Comparison of ENCODE assay signal across 14 mouse cellular contexts in the genomic region with DNA sequence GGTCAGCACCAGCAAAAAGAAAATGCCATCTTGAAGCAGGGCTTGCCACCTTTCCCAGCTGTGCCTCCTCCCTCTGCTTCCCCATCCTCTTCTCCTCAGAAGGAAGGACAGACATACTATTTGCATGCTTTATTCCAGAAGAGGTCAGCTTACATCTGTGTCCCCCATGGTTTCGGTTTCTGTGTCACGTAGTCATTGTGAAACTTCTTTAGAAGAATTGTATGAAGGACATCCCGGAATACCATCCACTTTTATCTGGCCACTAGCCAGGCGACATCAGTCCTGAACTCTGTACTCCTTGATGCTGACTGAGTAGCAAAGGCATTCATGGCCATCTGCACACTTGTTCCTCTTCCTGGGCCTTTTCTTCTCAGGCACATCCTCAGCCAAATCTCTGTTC. TPM values are rescaled to one million over a fixed set of nuclear protein-coding genes. Genes with fewer than 3 reads are reported as not detected.
DNase-seq lines count a peak whose midpoint lies in the region; ATAC-seq and TF ChIP-seq lines count a peak whose summit lies in the region.
"Had no signal": no experiment of that assay in that cellular context is flagged by ENCODE, and none has a peak within 500 bp of the region (broad histone marks: within the 10 kb centered on the region; RNA-seq: fewer than 3 reads in every experiment).

No protein-coding gene starts in this region.

- peak; percentile 79 for TF ChIP-seq EP300 in CH12.LX (IDR thresholded peaks at IDR 0.05; ENCODE audit: low read length)

- TF ChIP-seq RAD21 in CH12.LX (IDR thresholded peaks at IDR 0.05; ENCODE audit: low read depth, low read length), result no peak

- dilution Hi-C loops in CH12.LX (cut with MboI; ENCODE audit: extremely low pct_ligation_motif_present, extremely low pct_unique_long_range_greater_than_20kb, low sequenced_read_pairs), result no loop called here

- H3K9ac ChIP-seq in kidney, embryonic 16.5 days (replicated peaks; ENCODE audit: low read length), result no peak overlapping the region
- H3K9ac ChIP-seq in CH12.LX (ENCODE audit: insufficient read depth, low read depth), result 0 out of 2 replicates have a peak overlapping the region, but pooled peaks have one; percentile 6
- H3K9ac ChIP-seq: heart, embryonic 15.5 days; limb, embryonic 13.5 days had no signal

- 81% methylated on average over 4 of the region's 4 CpGs for WGBS in kidney, embryonic 16.5 days
- 88% methylated on average over 4 of the region's 4 CpGs for WGBS in thymus, adult 2 months

- no peaks in the 10 kb centered on the region for H3K9me3 ChIP-seq in kidney, embryonic 16.5 days (ENCODE audit: low read length)
- H3K9me3 ChIP-seq in CH12.LX (replicated peaks; ENCODE audit: low read length), result no peaks in the 10 kb centered on the region
- H3K9me3 ChIP-seq: heart, embryonic 15.5 days; limb, embryonic 13.5 days had no signal

- H3K4me1 ChIP-seq in kidney, embryonic 16.5 days (ENCODE audit: insufficient read depth, low read length), result no peaks in the 10 kb centered on the region
- H3K4me1 ChIP-seq in CH12.LX (ENCODE audit: control insufficient read depth in 1 of 2, insufficient read depth in 2 of 2), result peaks cover 6 to 28% of the 10 kb centered on the region in 2 experiments
- H3K4me1 ChIP-seq in thymus, adult 2 months (replicated peaks; ENCODE audit: control insufficient read depth, insufficient read depth, low read length), result no peaks in the 10 kb centered on the region
- H3K4me1 ChIP-seq: heart, embryonic 15.5 days; limb, embryonic 13.5 days had no signal

- H3K27me3 ChIP-seq in kidney, embryonic 16.5 days (ENCODE audit: insufficient read depth, low read length), result no peaks in the 10 kb centered on the region
- H3K27me3 ChIP-seq in CH12.LX (replicated peaks), result no peaks in the 10 kb centered on the region
- no peaks in the 10 kb centered on the region for H3K27me3 ChIP-seq in thymus, adult 2 months (ENCODE audit: control insufficient read depth, insufficient read depth, low read length)
- H3K27me3 ChIP-seq: heart, embryonic 15.5 days; limb, embryonic 13.5 days had no signal

- H3K27ac ChIP-seq in kidney, embryonic 16.5 days (ENCODE audit: low read length), result no peak overlapping the region
- H3K27ac ChIP-seq in CH12.LX (ENCODE audit: insufficient read depth, low read depth), result no peak overlapping the region
- H3K27ac ChIP-seq in thymus, adult 2 months (ENCODE audit: control insufficient read depth, insufficient read depth, low read length), result no peak overlapping the region
- H3K27ac ChIP-seq: heart, embryonic 15.5 days; hindbrain, postnatal 0 days; limb, embryonic 13.5 days; stomach, postnatal 0 days had no signal

- no peak for TF ChIP-seq CTCF in CH12.LX (conservative IDR thresholded peaks at IDR 0.05 in 1 of 2, IDR thresholded peaks at IDR 0.05 in 1 of 2; ENCODE audit: low read depth in 2 of 2, low read length in 2 of 2)
- TF ChIP-seq CTCF in thymus, adult 2 months (IDR thresholded peaks at IDR 0.05; ENCODE audit: borderline replicate concordance, control insufficient read depth, extremely low read depth, insufficient read depth, low read length, poor library complexity), result no peak

- DNase-seq in kidney, adult 11 months, result peak; percentile 13
- peak; percentile 24 for DNase-seq in CH12.LX (ENCODE audit: extremely low read depth)
- peak; percentile 12 for DNase-seq in adrenal gland, adult 8-10 months
- DNase-seq in kidney, postnatal 10 days, result peak; percentile 18
- no peak for DNase-seq in thymus, adult 2 months
- DNase-seq in frontal cortex, postnatal 25 days (ENCODE audit: low spot score in 2 of 2), result no peak
- DNase-seq: cerebellum, adult 8-10 months; embryo, embryonic 11 days had no signal

- no peaks in the 10 kb centered on the region for H3K79me2 ChIP-seq in CH12.LX (replicated peaks; ENCODE audit: control insufficient read depth, extremely low read depth, insufficient read depth, poor library complexity, severe bottlenecking)

- in situ Hi-C loops in CH12.LX (cut with MboI; ENCODE audit: low pct_ligation_motif_present, low pct_unique_long_range_greater_than_20kb, low sequenced_read_pairs), result loop anchor here (5.0 to 25.0 kb wide), 2 partner anchors 116 to 1276 kb away; no protein-coding TSS in a partner anchor

- H3K36me3 ChIP-seq in kidney, embryonic 16.5 days (ENCODE audit: insufficient read depth, low read length), result no peaks in the 10 kb centered on the region
- H3K36me3 ChIP-seq in CH12.LX (replicated peaks in 1 of 2; ENCODE audit: control insufficient read depth in 1 of 2, insufficient read depth in 1 of 2, low read length in 1 of 2), result no peaks in the 10 kb centered on the region
- no peaks in the 10 kb centered on the region for H3K36me3 ChIP-seq in thymus, adult 2 months (ENCODE audit: control insufficient read depth, insufficient read depth, low read length)
- H3K36me3 ChIP-seq: heart, embryonic 15.5 days; limb, embryonic 13.5 days had no signal

- no peak for ATAC-seq in kidney, embryonic 16.5 days (ENCODE audit: low FRiP score, low TSS enrichment)
- ATAC-seq: hindbrain, postnatal 0 days had no signal

- H3K4me2 ChIP-seq in kidney, embryonic 16.5 days (replicated peaks; ENCODE audit: low read depth, low read length), result no peak overlapping the region
- peak overlapping the region; percentile 59 for H3K4me2 ChIP-seq in CH12.LX (ENCODE audit: insufficient read depth, low read depth, poor library complexity, severe bottlenecking)
- H3K4me2 ChIP-seq: heart, embryonic 15.5 days; limb, embryonic 13.5 days had no signal

- no peak overlapping the region for H3K4me3 ChIP-seq in kidney, embryonic 16.5 days (ENCODE audit: low read length)
- peak overlapping the region in 1 of 3 experiments; percentile 11 for H3K4me3 ChIP-seq in CH12.LX (replicated peaks in 1 of 3; ENCODE audit: low read depth in 2 of 3, low read length in 2 of 3, poor library complexity in 1 of 3)
- no peak overlapping the region for H3K4me3 ChIP-seq in thymus, adult 2 months (ENCODE audit: control insufficient read depth, insufficient read depth, low read length)
- H3K4me3 ChIP-seq: erythroblast, embryonic 14.5 days; heart, embryonic 15.5 days; limb, embryonic 13.5 days had no signal

- no peak for TF ChIP-seq POLR2A in CH12.LX (IDR thresholded peaks at IDR 0.05; ENCODE audit: low read depth, low read length)
- TF ChIP-seq POLR2A in thymus, adult 2 months (IDR thresholded peaks at IDR 0.05; ENCODE audit: control insufficient read depth, extremely low read depth, insufficient read depth, low read length, poor library complexity), result no peak

TF ChIP-seq in CH12.LX, 34 proteins besides CTCF, POLR2A, EP300 and RAD21 (continues in another document):
- no peak for TF ChIP-seq NRF1 (IDR thresholded peaks at IDR 0.05; ENCODE audit: low read depth, low read length)
- no peak for TF ChIP-seq BHLHE40 (IDR thresholded peaks at IDR 0.05; ENCODE audit: low read depth, low read length)
- no peak for TF ChIP-seq SIN3A (IDR thresholded peaks at IDR 0.05; ENCODE audit: low read length)
- TF ChIP-seq ZKSCAN1 (IDR thresholded peaks at IDR 0.05; ENCODE audit: borderline replicate concordance, low read depth, low read length), result no peak
- TF ChIP-seq TBP (conservative IDR thresholded peaks at IDR 0.05; ENCODE audit: low read depth, low read length), result no peak
- no peak for TF ChIP-seq ELF1 (IDR thresholded peaks at IDR 0.05; ENCODE audit: low read depth, low read length)
- TF ChIP-seq GABPA (IDR thresholded peaks at IDR 0.05; ENCODE audit: insufficient replicate concordance, low read depth, low read length), result no peak
- TF ChIP-seq UBTF (IDR thresholded peaks at IDR 0.05; ENCODE audit: low read depth, low read length), result no peak
- no peak for TF ChIP-seq MAZ (IDR thresholded peaks at IDR 0.05; ENCODE audit: low read depth, low read length)
- TF ChIP-seq ZMIZ1 (IDR thresholded peaks at IDR 0.05; ENCODE audit: low read depth, low read length), result no peak
- TF ChIP-seq JUN (IDR thresholded peaks at IDR 0.05; ENCODE audit: insufficient read depth, low read depth, low read length), result peak; percentile 39; the same call in 1 of the 2 replicates
- TF ChIP-seq ETS1 (conservative IDR thresholded peaks at IDR 0.05; ENCODE audit: low read depth, low read length), result peak; percentile 51; the same call in 1 of the 2 replicates
- TF ChIP-seq POLR2AphosphoS2 (IDR thresholded peaks at IDR 0.05; ENCODE audit: low read depth, low read length), result no peak
- no peak for TF ChIP-seq MEF2A (IDR thresholded peaks at IDR 0.05; ENCODE audit: borderline replicate concordance, low read depth, low read length)
- TF ChIP-seq PAX5 (IDR thresholded peaks at IDR 0.05; ENCODE audit: low read length), result no peak
- no peak for TF ChIP-seq HCFC1 (IDR thresholded peaks at IDR 0.05; ENCODE audit: low read depth, low read length)
- TF ChIP-seq CHD2 (IDR thresholded peaks at IDR 0.05; ENCODE audit: low read length), result peak; percentile 37; the same call in 1 of the 2 replicates
- TF ChIP-seq ZNF384 (IDR thresholded peaks at IDR 0.05; ENCODE audit: low read depth, low read length), result no peak
- TF ChIP-seq TCF12 (IDR thresholded peaks at IDR 0.05; ENCODE audit: low read depth, low read length), result peak; percentile 49; the same call in 1 of the 2 replicates
- TF ChIP-seq E2F4 (IDR thresholded peaks at IDR 0.05; ENCODE audit: insufficient replicate concordance, low read depth, low read length), result no peak
- no peak for TF ChIP-seq USF2 (conservative IDR thresholded peaks at IDR 0.05; ENCODE audit: low read depth, low read length)
- TF ChIP-seq MXI1 (IDR thresholded peaks at IDR 0.05; ENCODE audit: low read depth, low read length), result no peak
- no peak for TF ChIP-seq MAX (IDR thresholded peaks at IDR 0.05; ENCODE audit: low read length)
- no peak for TF ChIP-seq NELFE (IDR thresholded peaks at IDR 0.05; ENCODE audit: low read depth, low read length)
- TF ChIP-seq CHD1 (IDR thresholded peaks at IDR 0.05; ENCODE audit: low read depth, low read length), result no peak
- TF ChIP-seq USF1 (IDR thresholded peaks at IDR 0.05; ENCODE audit: low read depth, low read length), result no peak
- TF ChIP-seq IRF4 (IDR thresholded peaks at IDR 0.05; ENCODE audit: low read depth, low read length), result peak; percentile 90
- TF ChIP-seq ZC3H11A (IDR thresholded peaks at IDR 0.05; ENCODE audit: low read depth, low read length), result no peak
- 0 out of 2 replicates have a peak, but pooled peaks have one; percentile 42 for TF ChIP-seq JUND (conservative IDR thresholded peaks at IDR 0.05; ENCODE audit: low read depth, low read length)
- TF ChIP-seq SMC3 (IDR thresholded peaks at IDR 0.05; ENCODE audit: low read depth, low read length), result no peak
- TF ChIP-seq MAFK (IDR thresholded peaks at IDR 0.05; ENCODE audit: insufficient replicate concordance, low read length), result no peak

RNA-seq across cellular contexts. Expression of a gene that starts 47.9 kb away (rescaled TPM):
- polyA plus RNA-seq in kidney, embryonic 16.5 days (2015; fragmentation: Nextera tagmentation; extraction: Ambion mirVana), result 12.1 and 14.4 TPM in 2 replicates
- total RNA-seq in CH12.LX (2012; rRNA removed) (13.7 and 19.9 TPM in 2 replicates), CH12.LX (2014; rRNA removed) (36.0 and 43.5 TPM in 2 replicates)
- 36.5 TPM in 2 replicates for polyA plus RNA-seq in CH12.LX (2012; ENCODE audit: insufficient read length, low read depth)
- total RNA-seq in adrenal gland, adult 8-10 months (2022), result 1 to 10 TPM; 6.0 to 8.4 (median 7.2) TPM
- 2.4 and 2.5 TPM in 2 replicates for polyA plus RNA-seq in thymus, adult 2 months (2012; rRNA removed)

Comparison
In these comparisons a context has a peak if more than half of its experiments do, and no peak if none do; other contexts are left out.
1. DNase-seq: peak in kidney, adult 11 months (single experiment), CH12.LX (single experiment), adrenal gland, adult 8-10 months (single experiment) and kidney, postnatal 10 days (single experiment); none in thymus, adult 2 months (single experiment) and frontal cortex, postnatal 25 days (0 of 2).